29 mouse cellular contexts compared by ENCODE assay signal in genomic region chr9:61660191-61660590, GRCm38 (mm10).
"Had no signal": no experiment of that assay in that cellular context is flagged by ENCODE, and none has a peak within 500 bp of the region (broad histone marks: within the 10 kb centered on the region; RNA-seq: fewer than 3 reads in every experiment).

No protein-coding gene starts in this region.

- ATAC-seq: liver, embryonic 12.5 days; liver, postnatal 0 days; lung, postnatal 0 days; midbrain, embryonic 13.5 days; midbrain, embryonic 15.5 days; midbrain, embryonic 16.5 days had no signal

- DNase-seq: left cerebral cortex, postnatal 4 days; liver; liver, embryonic 13.5 days; liver, postnatal 0 days; lung, adult 18-20 months; lung, adult 2 months; lung, embryonic 14.5 days; lung, postnatal 10 days; lung, postnatal 14 days; lung, postnatal 36 days; lung, postnatal 4 days; midbrain, embryonic 14.5 days had no signal

- H3K27ac ChIP-seq: limb, embryonic 10.5 days; limb, embryonic 12.5 days; limb, embryonic 13.5 days; limb, embryonic 15.5 days; liver, embryonic 12.5 days; liver, embryonic 13.5 days; liver, embryonic 14.5 days; liver, embryonic 15.5 days; lung, embryonic 15.5 days; macrophage; midbrain, embryonic 10.5 days; midbrain, embryonic 12.5 days; midbrain, embryonic 13.5 days; midbrain, embryonic 15.5 days; neural tube, embryonic 12.5 days had no signal

- H3K9ac ChIP-seq: limb, embryonic 12.5 days; limb, embryonic 13.5 days; limb, embryonic 15.5 days; liver, embryonic 12.5 days; liver, embryonic 13.5 days; liver, embryonic 14.5 days; liver, embryonic 15.5 days; liver, postnatal 0 days; lung, embryonic 14.5 days; lung, embryonic 15.5 days; midbrain, embryonic 12.5 days; midbrain, embryonic 13.5 days; midbrain, embryonic 15.5 days; neural tube, embryonic 12.5 days had no signal

- H3K9me3 ChIP-seq: limb, embryonic 10.5 days; limb, embryonic 12.5 days; limb, embryonic 13.5 days; limb, embryonic 15.5 days; liver, embryonic 12.5 days; liver, embryonic 13.5 days; liver, embryonic 15.5 days; lung, embryonic 15.5 days; midbrain, embryonic 10.5 days; midbrain, embryonic 12.5 days; midbrain, embryonic 13.5 days; midbrain, embryonic 15.5 days; neural tube, embryonic 12.5 days had no signal

- H3K4me1 ChIP-seq: liver, embryonic 15.5 days; midbrain, embryonic 12.5 days; midbrain, embryonic 15.5 days; neural tube, embryonic 12.5 days had no signal

- H3K4me3 ChIP-seq: limb, embryonic 10.5 days; limb, embryonic 12.5 days; limb, embryonic 13.5 days; limb, embryonic 15.5 days; liver, embryonic 12.5 days; liver, embryonic 13.5 days; liver, embryonic 15.5 days; lung, embryonic 15.5 days; midbrain, embryonic 10.5 days; midbrain, embryonic 12.5 days; midbrain, embryonic 13.5 days; midbrain, embryonic 15.5 days; myocyte; neural tube, embryonic 12.5 days had no signal

- H3K36me3 ChIP-seq: limb, embryonic 10.5 days; limb, embryonic 12.5 days; limb, embryonic 13.5 days; limb, embryonic 15.5 days; liver, embryonic 12.5 days; liver, embryonic 13.5 days; liver, embryonic 15.5 days; lung, embryonic 15.5 days; midbrain, embryonic 10.5 days; midbrain, embryonic 12.5 days; midbrain, embryonic 13.5 days; midbrain, embryonic 15.5 days; neural tube, embryonic 12.5 days had no signal

- H3K27me3 ChIP-seq: limb, embryonic 13.5 days; limb, embryonic 15.5 days; liver, embryonic 13.5 days; liver, embryonic 15.5 days; lung, embryonic 15.5 days; midbrain, embryonic 12.5 days; midbrain, embryonic 15.5 days; neural tube, embryonic 12.5 days had no signal
